Mouse (Mus musculus) midbrain, embryonic 12.5 days (tissue): Measurements from ENCODE around the gene Gpatch1. TPM values are rescaled to one million over a fixed set of nuclear protein-coding genes. Genes with fewer than 3 reads are reported as not detected.
A peak's percentile ranks its signal among the peaks of the same experiment; 100 is the strongest.

Source experiments
- ATAC-seq: fragments of 200-750 bp; cut with Nextera tagmentation; 2 replicates; pipeline ENCODE4 v1.8.0; 2017; ENCODE audit warnings: low read depth, moderate TSS enrichment, moderate library complexity; ENCODE audit not compliant: low FRiP score
- H3K27ac ChIP-seq: fragments of 300-500 bp; sonication (generic); replicated peaks from 2 replicates; pipeline ENCODE4 v1.5.1; 2016; ENCODE audit warnings: mild to moderate bottlenecking
- H3K27me3 ChIP-seq: fragments of 300-500 bp; sonication (generic); 2 replicates; pipeline ENCODE4 v1.6.1; 2016; ENCODE audit warnings: mild to moderate bottlenecking
- H3K36me3 ChIP-seq: fragments of 300-500 bp; sonication (generic); 2 replicates; pipeline ENCODE4 v1.6.1; 2016
- H3K4me1 ChIP-seq: fragments of 300-500 bp; sonication (generic); 2 replicates; pipeline ENCODE4 v1.6.1; 2016
- H3K4me2 ChIP-seq: fragments of 300-500 bp; sonication (generic); replicated peaks from 2 replicates; pipeline ENCODE4 v1.6.1; 2016; ENCODE audit warnings: mild to moderate bottlenecking, moderate library complexity
- H3K4me3 ChIP-seq: fragments of 300-500 bp; sonication (generic); 2 replicates; pipeline ENCODE4 v1.5.1; 2016; ENCODE audit warnings: mild to moderate bottlenecking
- H3K9ac ChIP-seq: fragments of 300-500 bp; sonication (generic); replicated peaks from 2 replicates; pipeline ENCODE4 v1.6.1; 2016; ENCODE audit warnings: mild to moderate bottlenecking, moderate library complexity
- H3K9me3 ChIP-seq: fragments of 300-500 bp; sonication (generic); 2 replicates; pipeline ENCODE4 v1.6.1; 2016; ENCODE audit warnings: mild to moderate bottlenecking
- WGBS: fragments of 180-500 bp; shearing (Covaris S2); methylation state at CpG from one replicate; pipeline ENCODE4 v1.1.7; 2016; 5-methylcytosine and 5-hydroxymethylcytosine counted together
- polyA plus RNA-seq: library from polyadenylated mRNA; unstranded; fragments of >200 nt; fragmentation: Nextera tagmentation; extraction: Ambion mirVana; gene quantifications from 2 replicates; pipeline ENCODE4 v1.2.1, GENCODE M21; 2016

Gene Gpatch1
- polyA plus RNA-seq = 19.6 and 19.9 TPM in 2 replicates

- H3K27me3 ChIP-seq = no peaks in the 10 kb centered on the region
- peak within 1 kb of the TSS; percentile 73 for H3K4me3 ChIP-seq
- peak within 1 kb of the TSS; percentile 75 for H3K9ac ChIP-seq
- peak within 1 kb of the TSS; percentile 64 for H3K27ac ChIP-seq
- no peaks in the 10 kb centered on the region for H3K36me3 ChIP-seq
- peak within 1 kb of the TSS; percentile 66 for H3K4me2 ChIP-seq
- no peaks in the 10 kb centered on the region for H3K9me3 ChIP-seq
- 2% methylated on average over 39 of the region's 39 CpGs for WGBS
- peak; percentile 81 for ATAC-seq
- peaks cover 15% of the 10 kb centered on the region for H3K4me1 ChIP-seq
Observed at GRCm38 (mm10) chr7:35317729-35318609, at the start of gene Gpatch1. TSS of gene Gpatch1 (minus strand) at chr7:35318440.

GRCm38 (mm10) chr7:35365161-35365910, 47.1 kb upstream of the Gpatch1 start:
- WGBS = 83% methylated on average over 12 of the region's 12 CpGs

GRCm38 (mm10) chr7:35362868-35363267, 44.6 kb upstream of the Gpatch1 start:
- WGBS = 72% methylated on average over 5 of the region's 5 CpGs

More at GRCm38 (mm10) chr7:35365161-35365910, 47.1 kb upstream of the Gpatch1 start:
- Histone ChIP-seq H3K27me3 (no peaks in the 10 kb centered on the region), H3K27ac (no peak overlapping the region), H3K9ac (no peak overlapping the region), H3K4me1 (no peaks in the 10 kb centered on the region), H3K36me3 (no peaks in the 10 kb centered on the region), H3K9me3 (no peaks in the 10 kb centered on the region), H3K4me3 (no peak overlapping the region), H3K4me2 (no peak overlapping the region)
- no peak for ATAC-seq

DNA sequence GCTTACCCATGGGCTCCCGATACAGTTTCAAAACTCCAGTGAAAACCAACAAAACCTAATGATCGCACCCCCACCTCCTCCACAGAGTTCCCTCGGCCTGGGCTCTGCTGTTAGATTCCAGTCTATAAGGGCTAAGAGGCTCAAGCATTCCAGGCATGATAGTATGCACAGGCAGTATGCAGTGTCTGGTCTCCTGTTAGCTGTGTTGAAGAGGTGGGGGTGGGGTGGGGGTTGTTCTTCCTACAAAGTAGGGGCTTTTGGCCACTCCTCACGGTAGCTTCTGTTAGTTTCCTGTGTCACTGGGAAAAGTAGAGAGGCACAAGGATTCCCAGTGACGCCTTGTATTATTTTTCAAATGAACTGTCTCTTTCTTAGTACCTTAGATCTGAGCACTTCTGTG, 44.0 kb upstream of the Gpatch1 start:
- Histone ChIP-seq H3K27ac (no peak overlapping the region), H3K36me3 (no peaks in the 10 kb centered on the region), H3K9me3 (no peaks in the 10 kb centered on the region), H3K9ac (no peak overlapping the region), H3K4me2 (no peak overlapping the region), H3K27me3 (no peaks in the 10 kb centered on the region), H3K4me1 (no peaks in the 10 kb centered on the region), H3K4me3 (no peak overlapping the region)
- no peak for ATAC-seq
- 76% methylated on average over 5 of the region's 5 CpGs for WGBS

More at GRCm38 (mm10) chr7:35362868-35363267, 44.6 kb upstream of the Gpatch1 start:
- H3K36me3 ChIP-seq = no peaks in the 10 kb centered on the region
- H3K9ac ChIP-seq = no peak overlapping the region
- no peaks in the 10 kb centered on the region for H3K27me3 ChIP-seq
- no peaks in the 10 kb centered on the region for H3K4me1 ChIP-seq
- H3K4me2 ChIP-seq = no peak overlapping the region
- no peak for ATAC-seq
- no peak overlapping the region for H3K27ac ChIP-seq
- H3K9me3 ChIP-seq = no peaks in the 10 kb centered on the region
- no peak overlapping the region for H3K4me3 ChIP-seq

DNA sequence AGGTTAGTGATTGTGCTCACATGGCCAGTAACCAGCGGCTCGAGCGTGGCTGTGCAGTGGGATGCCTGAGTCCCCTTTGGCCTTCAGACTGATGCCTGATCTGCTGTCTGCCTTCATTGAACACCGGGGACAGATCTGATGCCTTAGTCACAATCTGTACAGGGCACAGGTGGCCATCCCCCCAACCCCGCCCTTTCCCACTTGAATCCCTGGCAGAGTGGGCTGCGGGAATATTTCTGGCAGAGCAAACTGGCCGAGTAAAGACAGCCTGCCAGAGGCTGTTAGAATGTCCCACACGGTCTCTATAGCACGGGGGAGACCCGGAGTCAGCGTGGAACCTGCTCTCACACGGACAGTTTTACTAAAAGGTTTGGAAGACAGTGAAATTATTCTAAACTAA, 39.4 kb upstream of the Gpatch1 start:
- H3K4me2 ChIP-seq = no peak overlapping the region
- H3K27me3 ChIP-seq = no peaks in the 10 kb centered on the region
- 89% methylated on average over 12 of the region's 12 CpGs for WGBS
- H3K36me3 ChIP-seq = no peaks in the 10 kb centered on the region
- no peaks in the 10 kb centered on the region for H3K4me1 ChIP-seq
- H3K9ac ChIP-seq = no peak overlapping the region
- no peak overlapping the region for H3K27ac ChIP-seq
- no peaks in the 10 kb centered on the region for H3K9me3 ChIP-seq
- no peak for ATAC-seq
- no peak overlapping the region for H3K4me3 ChIP-seq

DNA sequence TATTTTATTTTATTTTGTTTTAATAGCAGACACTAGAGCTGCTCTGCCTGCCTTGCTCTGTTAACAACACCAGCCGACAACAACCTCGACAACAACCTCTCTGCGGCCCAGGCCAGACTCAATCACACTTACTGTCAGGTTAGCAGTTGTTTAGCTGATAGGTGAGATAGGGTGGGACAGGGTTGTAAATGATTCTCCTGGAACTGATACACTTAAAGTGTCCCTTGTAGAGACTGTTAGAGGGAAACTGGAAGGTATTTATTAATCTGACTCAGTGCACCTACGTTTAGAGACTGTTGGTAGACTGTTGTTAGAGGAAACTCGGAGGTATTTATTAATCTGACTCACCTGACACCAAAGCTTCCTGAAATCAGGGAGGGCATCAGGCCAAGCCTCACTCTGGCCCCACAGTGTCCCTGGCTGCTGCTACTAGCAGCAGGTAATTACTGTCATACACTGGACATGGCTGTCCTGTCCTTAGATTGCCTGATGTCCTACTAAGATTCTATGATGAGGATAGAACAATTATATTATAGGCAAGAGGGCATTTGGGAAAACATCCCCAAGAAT, 37.1 kb upstream of the Gpatch1 start:
- no peak overlapping the region for H3K9ac ChIP-seq
- no peak for ATAC-seq
- H3K27ac ChIP-seq = no peak overlapping the region
- no peaks in the 10 kb centered on the region for H3K9me3 ChIP-seq
- H3K4me2 ChIP-seq = no peak overlapping the region
- WGBS = 89% methylated on average over 5 of the region's 5 CpGs
- H3K4me1 ChIP-seq = no peaks in the 10 kb centered on the region
- no peak overlapping the region for H3K4me3 ChIP-seq
- no peaks in the 10 kb centered on the region for H3K36me3 ChIP-seq
- H3K27me3 ChIP-seq = no peaks in the 10 kb centered on the region

- H3K9ac ChIP-seq = no peak overlapping the region
- H3K4me1 ChIP-seq = no peaks in the 10 kb centered on the region
- no peak for ATAC-seq
- no peak overlapping the region for H3K27ac ChIP-seq
- no peaks in the 10 kb centered on the region for H3K27me3 ChIP-seq
- no peak overlapping the region for H3K4me2 ChIP-seq
- WGBS = 95% methylated on average over 15 of the region's 15 CpGs
- H3K9me3 ChIP-seq = no peaks in the 10 kb centered on the region
- no peak overlapping the region for H3K4me3 ChIP-seq
- H3K36me3 ChIP-seq = no peaks in the 10 kb centered on the region
Observed at GRCm38 (mm10) chr7:35353306-35353705, 35.1 kb upstream of the Gpatch1 start.

DNA sequence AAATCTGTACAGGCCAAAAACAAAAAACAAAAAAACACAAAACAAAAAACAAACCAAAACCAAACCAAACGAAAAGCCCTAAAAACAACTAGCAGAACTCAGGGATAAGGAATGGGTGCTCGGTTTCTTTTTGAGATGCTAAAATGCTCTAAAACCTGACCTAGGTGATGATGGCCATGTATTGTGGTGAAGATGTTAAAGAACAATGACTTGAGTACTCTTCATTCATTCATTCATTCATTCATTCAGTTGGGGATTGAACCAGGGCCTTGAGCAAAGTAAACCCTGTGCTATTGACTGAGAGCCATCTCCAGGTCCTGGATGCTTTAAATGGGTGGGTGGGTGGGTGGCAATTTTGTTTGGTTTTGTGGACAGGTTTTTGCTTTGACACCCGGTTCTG, 32.9 kb upstream of the Gpatch1 start:
- Histone ChIP-seq H3K4me2 (no peak overlapping the region), H3K4me1 (no peaks in the 10 kb centered on the region), H3K27ac (no peak overlapping the region), H3K9me3 (no peaks in the 10 kb centered on the region), H3K9ac (no peak overlapping the region), H3K27me3 (no peaks in the 10 kb centered on the region), H3K36me3 (no peaks in the 10 kb centered on the region), H3K4me3 (no peak overlapping the region)
- 92% methylated on average over 3 of the region's 3 CpGs for WGBS
- no peak for ATAC-seq

DNA sequence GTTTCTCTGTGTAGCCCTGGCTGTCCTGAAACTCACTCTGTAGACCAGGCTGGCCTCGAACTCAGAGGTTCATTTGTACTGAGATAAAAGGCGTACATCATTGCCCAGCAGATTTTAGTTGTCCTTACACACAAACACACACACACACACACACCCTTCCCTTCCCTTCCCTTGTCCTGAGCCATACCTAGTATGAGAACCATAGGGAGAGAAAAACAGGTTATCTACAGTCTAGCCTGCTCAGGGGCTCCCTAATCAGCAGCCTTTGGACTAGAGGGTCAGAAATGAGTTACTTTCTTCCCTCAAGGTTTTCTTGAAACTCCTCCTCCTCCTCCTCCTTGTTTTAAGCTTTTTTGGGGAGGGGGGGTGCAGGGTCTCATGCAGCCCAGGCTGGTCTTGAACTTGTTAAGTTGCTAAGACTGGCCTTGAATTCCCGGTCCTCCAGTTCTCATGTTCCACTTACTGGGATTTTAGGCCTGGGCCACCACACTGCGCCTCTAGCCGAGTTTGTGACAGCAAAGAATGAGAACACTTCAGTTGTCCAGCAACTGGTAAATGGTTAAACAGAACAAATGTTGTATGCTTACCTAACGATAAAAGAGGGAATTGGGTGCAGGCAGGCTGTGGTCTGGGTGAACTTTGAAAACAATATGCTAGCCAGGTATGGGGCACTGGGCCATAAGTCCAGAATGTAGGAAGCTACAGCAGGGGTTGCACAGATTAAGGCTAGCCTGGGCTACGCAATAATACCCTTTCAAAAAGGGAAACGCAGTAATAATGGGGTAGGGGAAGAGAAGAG, 31.8 kb upstream of the Gpatch1 start:
- Histone ChIP-seq H3K36me3 (no peaks in the 10 kb centered on the region), H3K27me3 (no peaks in the 10 kb centered on the region), H3K4me2 (no peak overlapping the region), H3K4me3 (no peak overlapping the region), H3K9me3 (no peaks in the 10 kb centered on the region), H3K9ac (no peak overlapping the region), H3K4me1 (no peaks in the 10 kb centered on the region), H3K27ac (no peak overlapping the region)
- ATAC-seq = no peak
- 95% methylated on average over 8 of the region's 8 CpGs for WGBS

DNA sequence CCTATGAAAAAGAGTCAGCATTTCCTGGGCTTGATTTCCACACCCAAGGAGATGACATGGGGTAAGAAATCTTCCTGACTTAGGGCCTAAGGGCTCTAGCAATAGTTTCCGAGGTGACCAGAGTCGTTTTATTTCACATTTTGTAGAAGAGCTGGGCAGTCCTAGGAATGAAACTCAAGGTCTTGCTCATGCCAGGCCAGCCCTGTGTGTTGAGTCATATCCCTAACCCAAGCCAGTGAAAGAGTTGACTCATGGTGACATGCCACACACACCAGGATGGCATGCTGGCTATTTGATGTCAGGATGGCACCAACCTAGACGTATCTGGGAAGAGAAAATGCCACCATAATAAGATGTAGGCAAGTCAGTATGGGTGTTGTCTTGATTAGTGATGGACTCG, 30.8 kb upstream of the Gpatch1 start:
- Histone ChIP-seq H3K9ac (no peak overlapping the region), H3K27me3 (no peaks in the 10 kb centered on the region), H3K27ac (no peak overlapping the region), H3K9me3 (no peaks in the 10 kb centered on the region), H3K4me1 (no peaks in the 10 kb centered on the region), H3K4me3 (no peak overlapping the region), H3K36me3 (no peaks in the 10 kb centered on the region), H3K4me2 (no peak overlapping the region)
- 87% methylated on average over 4 of the region's 4 CpGs for WGBS
- ATAC-seq = no peak

DNA sequence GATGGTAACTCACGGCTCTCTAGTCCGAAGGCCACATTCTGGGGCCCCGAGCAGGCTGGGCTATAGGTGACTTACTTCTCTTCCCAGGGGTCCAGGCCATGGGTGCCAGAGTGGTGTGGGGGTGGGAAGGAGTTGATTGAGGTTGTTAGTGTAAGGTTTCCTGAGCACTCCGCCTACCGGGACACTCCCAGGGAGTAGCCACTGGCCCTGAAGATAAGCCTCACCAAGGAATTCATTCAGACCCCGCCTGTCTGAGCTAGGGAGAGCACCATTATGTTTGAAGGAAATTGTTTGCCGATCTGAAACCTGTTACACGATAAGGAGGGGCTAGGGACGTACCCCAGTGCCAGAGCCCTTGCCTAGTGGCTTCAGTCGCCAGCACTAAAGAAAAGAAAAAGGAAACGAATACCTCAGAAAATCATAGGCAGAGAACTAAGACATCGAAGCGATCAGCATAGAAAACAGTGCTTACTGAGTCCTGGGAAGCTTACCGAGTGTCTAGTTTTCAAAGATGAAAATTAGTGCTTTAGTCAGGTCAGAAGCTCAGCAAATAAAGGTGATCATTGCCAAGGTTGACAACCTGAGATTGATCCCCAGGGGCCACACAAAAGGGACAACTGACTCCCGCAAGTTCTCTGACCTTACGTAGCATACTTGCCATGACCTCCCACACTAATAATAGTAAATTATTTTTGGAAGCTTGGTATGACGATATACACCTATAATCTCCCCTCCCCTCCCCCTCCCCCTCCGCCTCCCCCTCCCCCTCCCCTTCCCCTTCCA, 29.9 kb upstream of the Gpatch1 start:
- Histone ChIP-seq H3K9me3 (no peaks in the 10 kb centered on the region), H3K36me3 (no peaks in the 10 kb centered on the region), H3K4me2 (no peak overlapping the region), H3K4me1 (no peaks in the 10 kb centered on the region), H3K27me3 (no peaks in the 10 kb centered on the region), H3K27ac (no peak overlapping the region), H3K4me3 (no peak overlapping the region), H3K9ac (no peak overlapping the region)
- 80% methylated on average over 17 of the region's 18 CpGs for WGBS
- no peak for ATAC-seq
